Mouse (Mus musculus) heart, embryonic 16.5 days (tissue): ENCODE results near the gene Map1s. TPM values are rescaled to one million over a fixed set of nuclear protein-coding genes. Genes with fewer than 3 reads are reported as not detected.
A peak's percentile ranks its signal among the peaks of the same experiment; 100 is the strongest.

Source experiments
- ATAC-seq: fragments of 200-750 bp; cut with Nextera tagmentation; replicated peaks from 2 replicates; pipeline ENCODE4 v1.8.0; 2017; ENCODE audit warnings: moderate number of reproducible peaks; ENCODE audit not compliant: insufficient read depth, low FRiP score; ENCODE audit errors: extremely low read depth
- H3K27ac ChIP-seq: fragments of 300-500 bp; sonication (generic); 2 replicates; pipeline ENCODE4 v1.5.1; 2014; ENCODE audit warnings: mild to moderate bottlenecking, low read length, control low read depth, moderate library complexity
- H3K27me3 ChIP-seq: fragments of 300-500 bp; sonication (generic); 2 replicates; pipeline ENCODE4 v1.6.1; 2014; ENCODE audit warnings: low read length, mixed read lengths; ENCODE audit not compliant: control insufficient read depth, insufficient read depth
- H3K36me3 ChIP-seq: fragments of 300-500 bp; sonication (generic); 2 replicates; pipeline ENCODE4 v1.6.1; 2014; ENCODE audit not compliant: control insufficient read depth, insufficient read depth
- H3K4me1 ChIP-seq: fragments of 300-500 bp; sonication (generic); 2 replicates; pipeline ENCODE4 v1.6.1; 2014; ENCODE audit warnings: low read length, mixed read lengths; ENCODE audit not compliant: control insufficient read depth, insufficient read depth
- H3K4me2 ChIP-seq: fragments of 300-500 bp; sonication (generic); 2 replicates; pipeline ENCODE4 v1.6.1; 2014; ENCODE audit warnings: low read depth, mild to moderate bottlenecking, control low read depth, low read length
- H3K4me3 ChIP-seq: fragments of 300-500 bp; sonication (generic); 2 replicates; pipeline ENCODE4 v1.5.1; 2014; ENCODE audit warnings: mild to moderate bottlenecking, control low read depth, low read length
- H3K9ac ChIP-seq: fragments of 300-500 bp; sonication (generic); 2 replicates; pipeline ENCODE4 v1.6.1; 2014; ENCODE audit warnings: low read length, control low read depth
- H3K9me3 ChIP-seq: fragments of 300-500 bp; sonication (generic); replicated peaks from 2 replicates; pipeline ENCODE4 v1.6.1; 2016; ENCODE audit warnings: low read length; ENCODE audit not compliant: control insufficient read depth
- WGBS: fragments of 180-500 bp; shearing (Covaris S2); extraction: QIAGEN DNeasy Blood & Tissue Kit; methylation state at CpG from one replicate; pipeline ENCODE4 v1.1.7; 2014; 5-methylcytosine and 5-hydroxymethylcytosine counted together
- polyA plus RNA-seq: library from polyadenylated mRNA; unstranded; fragments of >200 nt; fragmentation: Nextera tagmentation; extraction: Ambion mirVana; gene quantifications from 2 replicates; pipeline ENCODE4 v1.2.1, GENCODE M21; 2015

Map1s gene
- polyA plus RNA-seq, 1 experiment from 2014 or later, result 36.9 TPM

DNA sequence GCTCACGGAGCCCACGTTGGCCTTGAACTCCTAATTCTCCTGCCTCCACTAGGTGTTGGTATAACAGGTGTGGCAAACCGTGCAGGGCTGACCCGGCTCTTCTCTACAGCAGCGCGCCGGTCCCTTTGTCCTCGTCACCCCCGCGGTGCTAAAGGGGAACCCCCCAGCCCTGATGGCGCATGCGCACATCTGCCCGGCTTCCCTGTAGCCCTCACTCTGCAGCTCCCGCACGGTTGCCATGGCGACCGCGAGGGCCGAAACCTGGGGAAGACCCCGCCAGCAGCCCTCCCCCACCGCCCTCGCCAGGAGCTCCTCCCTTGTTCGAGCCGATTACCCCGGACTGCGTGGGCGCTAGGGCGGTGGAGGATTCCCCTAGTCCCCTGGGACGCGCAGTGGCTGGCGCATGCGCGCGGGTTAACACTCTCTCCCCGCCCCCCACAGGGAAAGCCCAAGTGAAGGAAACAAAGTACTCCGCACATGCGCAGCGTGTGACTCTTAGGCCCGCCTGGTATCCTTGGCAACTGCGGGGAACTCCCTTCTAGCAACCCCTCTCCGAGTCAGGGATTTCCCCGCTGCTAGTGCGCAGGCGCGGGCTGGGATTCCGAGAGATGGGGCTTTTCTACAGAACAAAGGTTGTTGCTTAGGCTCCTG, 40.3 kb upstream of the Map1s start:
- Histone ChIP-seq H3K9ac (peak overlapping the region; percentile 73), H3K27ac (peak overlapping the region; percentile 83), H3K4me3 (peak overlapping the region; percentile 65), H3K27me3 (peaks cover 19% of the 10 kb centered on the region), H3K4me1 (peaks cover 33% of the 10 kb centered on the region), H3K9me3 (no peaks in the 10 kb centered on the region), H3K4me2 (peak overlapping the region; percentile 79), H3K36me3 (no peaks in the 10 kb centered on the region)
- WGBS, result under 1% methylated on average over 46 of the region's 46 CpGs
- ATAC-seq, result peak; percentile 87

DNA sequence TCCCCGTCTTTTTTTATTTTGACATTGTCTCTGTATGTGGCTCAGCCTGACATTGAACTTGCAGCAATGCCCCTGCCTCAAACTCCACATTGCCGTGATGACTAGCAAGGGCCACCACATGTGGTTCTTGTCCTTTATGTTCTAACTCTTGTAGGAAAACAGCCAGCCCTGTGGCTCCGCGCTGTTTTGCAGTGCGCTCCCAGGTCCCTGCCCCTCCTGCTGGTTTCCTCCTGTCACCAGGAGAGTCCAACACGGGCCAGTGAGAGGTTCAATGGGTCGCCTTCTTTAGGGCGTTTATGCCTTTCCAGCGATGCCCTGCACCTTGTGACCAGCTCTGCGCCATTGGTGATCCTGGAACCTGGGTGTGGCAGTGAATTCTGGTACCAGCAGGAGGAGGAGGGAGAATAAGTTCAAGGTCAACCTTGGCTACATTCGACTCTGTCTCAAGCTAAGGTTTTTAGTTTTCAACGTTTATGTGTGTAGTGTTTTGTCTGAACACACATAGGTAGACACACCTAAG, 39.7 kb upstream of the Map1s start:
- H3K27me3 ChIP-seq, result peaks cover 19% of the 10 kb centered on the region
- H3K9ac ChIP-seq, result peak overlapping the region; percentile 67
- ATAC-seq, result peak; percentile 3; the same call in 1 of the 2 replicates
- peak overlapping the region; percentile 79 for H3K4me2 ChIP-seq
- peak overlapping the region; percentile 65 for H3K4me3 ChIP-seq
- H3K27ac ChIP-seq, result peak overlapping the region; percentile 77
- peaks cover 33% of the 10 kb centered on the region for H3K4me1 ChIP-seq
- 7% methylated on average over 12 of the region's 12 CpGs for WGBS
- no peaks in the 10 kb centered on the region for H3K36me3 ChIP-seq
- H3K9me3 ChIP-seq, result no peaks in the 10 kb centered on the region

DNA sequence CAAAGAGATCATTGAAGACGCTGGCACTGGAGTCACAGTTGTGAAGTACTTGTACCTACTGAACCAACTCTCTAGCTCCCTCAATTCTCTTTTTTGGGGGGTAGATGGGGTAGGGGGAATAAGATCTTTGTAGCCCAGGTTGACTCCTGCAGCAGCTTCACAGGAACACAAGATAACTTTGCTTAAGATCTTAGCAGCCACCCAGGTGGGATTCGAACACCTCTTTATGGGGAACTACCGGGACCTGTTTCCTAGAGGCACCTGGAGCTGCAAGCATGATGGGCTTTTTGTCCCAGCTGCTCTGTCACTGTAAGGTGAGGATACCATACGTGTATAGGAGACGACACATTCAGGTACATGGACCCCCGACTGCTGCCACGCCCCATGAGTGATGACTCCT, 39.2 kb upstream of the Map1s start:
- no peak overlapping the region for H3K27ac ChIP-seq
- no peaks in the 10 kb centered on the region for H3K36me3 ChIP-seq
- no peaks in the 10 kb centered on the region for H3K9me3 ChIP-seq
- H3K4me3 ChIP-seq, result no peak overlapping the region
- peaks cover 15% of the 10 kb centered on the region for H3K27me3 ChIP-seq
- peaks cover 33% of the 10 kb centered on the region for H3K4me1 ChIP-seq
- ATAC-seq, result no peak
- H3K9ac ChIP-seq, result peak overlapping the region; percentile 67; the same call in 1 of the 2 replicates
- WGBS, result 85% methylated on average over 7 of the region's 7 CpGs
- H3K4me2 ChIP-seq, result no peak overlapping the region

DNA sequence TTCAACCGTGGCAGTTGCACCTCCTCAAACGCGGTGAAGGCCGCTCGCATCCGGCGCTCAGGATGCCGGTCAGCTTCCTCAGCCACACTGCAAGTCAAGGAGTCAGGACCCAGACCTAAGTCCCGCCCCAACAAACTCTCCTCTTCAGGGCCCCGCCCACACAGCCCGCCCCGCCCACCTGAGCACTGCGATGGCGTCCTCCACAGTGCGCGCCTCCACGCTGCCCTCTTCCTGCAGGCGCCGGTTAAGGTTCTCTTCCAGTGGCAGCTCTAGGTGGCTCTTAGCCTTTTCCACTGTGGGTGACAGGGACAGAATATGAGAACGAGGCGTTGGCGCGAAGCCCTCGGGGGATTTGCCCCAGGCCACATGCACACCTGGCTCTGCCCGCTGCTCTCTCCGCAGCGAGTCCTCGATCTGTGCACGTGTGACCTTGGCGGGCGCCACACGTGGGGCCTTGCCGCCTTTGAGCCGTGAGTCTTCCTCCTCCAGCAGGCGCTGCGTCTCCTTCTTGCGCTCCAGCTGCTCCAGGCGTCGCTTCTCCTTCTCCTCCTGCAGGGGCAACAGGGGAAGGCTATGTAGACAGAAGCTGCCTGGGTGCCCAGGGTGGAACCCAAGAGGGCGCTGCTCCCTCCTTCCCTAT, 37.1 kb upstream of the Map1s start:
- H3K9ac ChIP-seq, result peak overlapping the region; percentile 42; the same call in 1 of the 2 replicates
- H3K4me1 ChIP-seq, result peaks cover 35% of the 10 kb centered on the region
- H3K9me3 ChIP-seq, result no peaks in the 10 kb centered on the region
- H3K27ac ChIP-seq, result 0 out of 2 replicates have a peak overlapping the region, but pooled peaks have one; percentile 2
- 29% methylated on average over 40 of the region's 40 CpGs for whole genome bisulfite sequencing
- no peak for ATAC-seq
- H3K27me3 ChIP-seq, result no peaks in the 10 kb centered on the region
- H3K36me3 ChIP-seq, result no peaks in the 10 kb centered on the region
- H3K4me2 ChIP-seq, result peak overlapping the region; percentile 33
- H3K4me3 ChIP-seq, result peak overlapping the region; percentile 1; the same call in 1 of the 2 replicates

DNA sequence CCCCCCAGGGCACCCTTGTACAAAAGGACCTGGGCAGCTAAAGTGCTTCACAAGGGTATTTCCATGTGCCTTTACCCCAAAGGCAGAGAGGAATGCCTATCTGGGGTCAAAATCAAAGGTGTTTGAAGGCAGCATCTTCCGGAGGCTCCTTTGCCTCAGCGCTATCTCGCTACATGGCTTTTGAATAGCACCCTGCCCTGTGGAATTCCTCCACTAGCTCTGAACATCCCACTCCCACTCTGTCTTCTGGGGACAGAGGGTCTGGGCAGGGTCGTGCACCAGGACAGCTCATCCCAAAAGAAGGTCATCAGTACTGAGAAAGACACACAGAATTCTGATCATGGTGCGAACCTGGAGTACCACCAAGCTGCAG, 36.5 kb upstream of the Map1s start:
- H3K27me3 ChIP-seq, result no peaks in the 10 kb centered on the region
- no peaks in the 10 kb centered on the region for H3K36me3 ChIP-seq
- 50% methylated on average over 5 of the region's 5 CpGs for WGBS
- H3K27ac ChIP-seq, result 0 out of 2 replicates have a peak overlapping the region, but pooled peaks have one; percentile 2
- no peaks in the 10 kb centered on the region for H3K9me3 ChIP-seq
- H3K4me1 ChIP-seq, result peaks cover 31% of the 10 kb centered on the region
- no peak overlapping the region for H3K4me3 ChIP-seq
- no peak for ATAC-seq
- H3K4me2 ChIP-seq, result no peak overlapping the region
- peak overlapping the region; percentile 42; the same call in 1 of the 2 replicates for H3K9ac ChIP-seq

DNA sequence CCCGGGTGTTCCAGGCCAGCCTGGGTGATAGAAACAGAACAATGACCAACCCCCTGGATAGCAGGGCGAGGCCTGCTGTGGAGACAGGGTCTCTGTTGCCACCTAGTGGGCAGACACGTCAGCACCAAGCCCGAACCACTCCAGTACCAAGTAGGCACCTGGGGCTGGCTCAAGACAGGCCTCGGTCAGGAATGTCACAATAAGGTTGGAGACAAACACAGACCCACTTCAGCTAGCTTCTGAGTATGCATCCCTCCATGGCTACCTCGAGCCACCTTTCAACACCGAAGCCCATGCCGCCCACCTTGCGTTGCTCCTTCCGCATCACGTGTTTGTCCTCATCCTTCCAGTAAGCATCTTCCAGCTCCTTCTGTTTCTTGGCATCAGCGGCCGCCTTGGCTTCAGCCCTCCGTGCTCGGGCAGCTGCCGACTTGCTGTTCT, 36.1 kb upstream of the Map1s start:
- Histone ChIP-seq H3K4me2 (no peak overlapping the region), H3K36me3 (no peaks in the 10 kb centered on the region), H3K27me3 (no peaks in the 10 kb centered on the region), H3K9me3 (no peaks in the 10 kb centered on the region), H3K4me1 (peaks cover 27% of the 10 kb centered on the region), H3K9ac (no peak overlapping the region), H3K27ac (no peak overlapping the region), H3K4me3 (no peak overlapping the region)
- WGBS, result 46% methylated on average over 16 of the region's 16 CpGs
- ATAC-seq, result no peak

DNA sequence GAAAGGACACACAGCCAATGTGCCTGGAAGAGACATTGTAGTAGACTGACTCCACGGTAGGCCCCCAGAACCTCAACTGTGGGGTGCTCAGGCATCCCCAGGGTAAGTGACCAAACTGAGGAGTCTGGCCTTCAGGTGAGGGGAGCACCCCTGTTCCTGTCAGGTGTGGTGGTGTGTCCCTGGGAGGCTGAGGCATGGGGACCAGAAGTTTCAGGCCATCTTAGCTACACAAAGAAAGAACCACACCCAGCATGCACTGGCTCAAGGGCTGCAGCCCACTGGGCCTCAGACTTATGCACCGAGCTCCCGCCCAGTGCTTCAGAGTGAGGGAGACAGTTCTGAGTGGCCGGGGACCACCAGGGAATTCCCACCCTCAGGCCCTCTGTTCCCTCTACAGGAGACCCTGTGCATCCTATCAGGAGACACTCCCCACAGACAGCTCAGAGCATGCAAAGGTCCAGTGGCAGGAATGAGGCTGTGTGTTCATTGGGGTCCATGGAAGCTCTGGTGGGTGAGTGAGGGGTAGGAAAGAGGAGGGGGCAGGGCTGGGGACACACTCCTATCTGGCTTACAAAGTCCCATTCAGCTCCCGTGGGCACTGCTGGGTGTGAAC, 34.4 kb upstream of the Map1s start:
- H3K36me3 ChIP-seq, result no peaks in the 10 kb centered on the region
- H3K9ac ChIP-seq, result no peak overlapping the region; the same call in 1 of the 2 replicates
- 75% methylated on average over 5 of the region's 5 CpGs for WGBS
- H3K4me2 ChIP-seq, result no peak overlapping the region
- no peak for ATAC-seq
- peaks cover 20% of the 10 kb centered on the region for H3K4me1 ChIP-seq
- H3K27ac ChIP-seq, result no peak overlapping the region; the same call in 1 of the 2 replicates
- no peaks in the 10 kb centered on the region for H3K9me3 ChIP-seq
- no peak overlapping the region for H3K4me3 ChIP-seq
- no peaks in the 10 kb centered on the region for H3K27me3 ChIP-seq

DNA sequence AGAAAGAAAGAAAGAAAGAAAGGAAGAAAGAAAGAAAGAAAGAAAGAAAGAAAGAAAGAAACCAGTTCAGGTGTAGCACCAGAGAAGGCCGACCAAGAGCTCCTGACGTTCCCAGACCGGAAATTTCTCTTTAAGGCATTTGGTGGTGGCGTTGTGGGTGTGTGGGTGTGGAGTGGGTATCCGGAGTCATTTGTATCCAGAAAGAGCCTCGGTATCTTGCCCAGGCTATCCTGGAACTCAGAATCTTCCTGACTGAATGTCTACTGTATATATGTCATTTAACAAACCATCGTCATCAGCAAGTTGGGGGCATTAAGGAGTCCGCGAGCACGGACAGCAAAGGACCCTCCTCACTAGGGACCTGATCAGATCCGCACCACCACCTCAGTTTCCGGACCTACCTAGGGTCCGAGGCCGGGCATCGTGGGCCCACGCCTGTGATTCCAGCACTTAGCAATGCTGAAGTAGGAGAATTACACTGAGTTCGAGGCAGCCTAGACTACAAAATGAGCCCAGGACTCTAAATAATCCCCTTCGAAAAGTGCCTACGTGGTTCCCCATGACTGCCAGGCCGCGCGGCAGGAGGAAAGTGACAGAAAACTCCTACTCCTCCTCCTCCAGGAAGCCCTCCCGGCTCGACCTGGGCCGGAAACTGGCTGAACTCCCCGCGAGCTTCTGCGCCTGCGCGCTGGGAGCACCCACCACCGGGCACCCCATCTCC, 32.9 kb upstream of the Map1s start:
- H3K27ac ChIP-seq, result peak overlapping the region; percentile 85
- H3K4me2 ChIP-seq, result peak overlapping the region; percentile 98
- no peaks in the 10 kb centered on the region for H3K27me3 ChIP-seq
- peaks cover 18% of the 10 kb centered on the region for H3K4me1 ChIP-seq
- no peaks in the 10 kb centered on the region for H3K9me3 ChIP-seq
- 4% methylated on average over 31 of the region's 31 CpGs for WGBS
- H3K36me3 ChIP-seq, result no peaks in the 10 kb centered on the region
- peak overlapping the region; percentile 82 for H3K9ac ChIP-seq
- H3K4me3 ChIP-seq, result peak overlapping the region; percentile 83
- ATAC-seq, result no peak
